Mouse (Mus musculus) frontal cortex, adult (tissue): ENCODE results near the gene Manbal.
A peak's percentile ranks its signal among the peaks of the same experiment; 100 is the strongest.

Experiments used
- ATAC-seq: cut with Nextera tagmentation; 2 replicates; pipeline ENCODE4 v1.9.2; 2017; ENCODE audit warnings: mild to moderate bottlenecking, moderate library complexity, mixed read lengths; ENCODE audit not compliant: low TSS enrichment

Manbal gene

GRCm38 (mm10) chr2:157367184-157367893, at the start of gene Manbal:
Gene Manbal (plus strand): TSS chr2:157367594.
- ATAC-seq = peak; percentile 96

DNA sequence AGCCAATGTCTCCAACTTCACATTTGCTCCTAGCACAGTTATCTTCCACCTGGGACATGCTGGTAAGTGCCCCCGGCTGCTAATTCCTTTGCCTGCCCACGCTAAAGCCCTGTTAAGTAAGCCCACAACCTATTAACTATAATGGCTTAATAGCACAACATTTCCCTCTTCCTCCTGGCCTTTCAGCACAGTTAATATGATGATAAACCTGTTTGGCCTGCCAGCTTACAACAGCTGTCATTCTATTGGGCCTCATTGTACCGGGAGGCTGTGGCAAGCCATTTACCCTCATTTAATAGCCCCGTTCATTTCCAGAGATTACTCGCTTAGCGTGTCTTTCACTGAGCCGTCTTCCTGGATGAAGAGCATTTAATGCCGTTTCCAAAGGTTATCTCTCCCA, 47.3 kb upstream of the Manbal start:
- no peak for ATAC-seq

- no peak for ATAC-seq
Observed at GRCm38 (mm10) chr2:157320886-157321285, 46.5 kb upstream of the Manbal start.

GRCm38 (mm10) chr2:157322029-157322766, 45.2 kb upstream of the Manbal start:
- ATAC-seq = no peak

GRCm38 (mm10) chr2:157325238-157325637, 42.2 kb upstream of the Manbal start:
- no peak for ATAC-seq

DNA sequence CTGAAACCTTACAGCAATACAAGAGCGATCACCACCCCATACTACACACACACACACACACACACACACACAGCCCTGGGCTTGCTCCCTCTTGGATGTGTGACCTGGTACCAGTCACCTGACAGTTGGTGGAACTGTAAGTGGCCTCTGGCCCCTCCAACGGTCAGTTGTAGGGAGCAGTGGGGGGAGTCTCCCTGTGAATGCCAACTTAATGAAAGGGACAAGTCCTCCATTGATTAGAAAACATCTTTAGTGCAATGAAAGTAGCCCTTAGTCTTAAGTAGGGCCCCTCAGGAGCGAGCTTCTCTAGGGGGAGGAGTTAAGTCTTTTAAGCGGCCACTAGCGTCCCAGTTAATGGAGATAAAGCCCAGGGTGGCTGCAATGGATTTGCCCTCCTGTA, 39.3 kb upstream of the Manbal start:
- no peak for ATAC-seq

DNA sequence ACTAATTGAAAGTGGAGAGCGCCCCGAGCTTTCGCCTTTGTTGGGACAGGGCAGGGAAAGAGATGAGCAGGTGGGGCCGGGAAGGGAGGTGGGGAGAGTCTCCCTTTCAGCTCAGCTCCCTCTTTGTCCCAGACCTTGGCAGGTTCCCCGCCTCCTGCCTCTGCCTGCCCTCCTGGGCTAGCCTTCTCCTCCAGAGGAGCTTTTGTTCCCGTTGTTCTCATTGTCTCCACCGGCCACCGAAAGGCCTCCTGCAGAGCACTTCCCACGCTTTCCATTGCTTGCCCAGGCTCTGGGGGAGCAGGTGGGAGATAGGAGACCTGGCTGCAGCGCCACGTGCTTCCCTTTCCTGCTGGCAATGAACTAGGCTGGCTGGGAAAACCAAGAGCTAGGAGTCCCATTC, 38.8 kb upstream of the Manbal start:
- ATAC-seq = no peak

GRCm38 (mm10) chr2:157332059-157332458, 35.3 kb upstream of the Manbal start:
- ATAC-seq = no peak

DNA sequence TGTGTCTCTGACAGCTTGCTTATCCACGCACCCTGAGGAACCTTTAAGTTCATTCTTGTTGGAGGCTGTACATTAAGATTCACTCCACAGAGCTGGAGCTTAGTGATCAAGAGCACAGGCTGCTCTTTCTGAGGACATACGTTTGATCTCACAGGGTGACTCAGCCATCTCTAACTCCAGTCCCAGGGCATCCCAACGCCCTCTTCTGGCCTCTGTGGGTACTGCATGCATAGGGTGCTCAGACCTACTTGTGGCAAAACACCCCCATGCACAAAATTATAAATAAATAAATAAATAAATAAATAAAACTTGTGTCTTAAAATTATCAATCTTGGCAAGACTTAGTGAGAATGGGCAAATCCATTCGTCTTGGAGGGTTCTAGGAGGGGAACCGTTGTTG, 28.7 kb upstream of the Manbal start:
- peak; percentile 41; the same call in 1 of the 2 replicates for ATAC-seq

DNA sequence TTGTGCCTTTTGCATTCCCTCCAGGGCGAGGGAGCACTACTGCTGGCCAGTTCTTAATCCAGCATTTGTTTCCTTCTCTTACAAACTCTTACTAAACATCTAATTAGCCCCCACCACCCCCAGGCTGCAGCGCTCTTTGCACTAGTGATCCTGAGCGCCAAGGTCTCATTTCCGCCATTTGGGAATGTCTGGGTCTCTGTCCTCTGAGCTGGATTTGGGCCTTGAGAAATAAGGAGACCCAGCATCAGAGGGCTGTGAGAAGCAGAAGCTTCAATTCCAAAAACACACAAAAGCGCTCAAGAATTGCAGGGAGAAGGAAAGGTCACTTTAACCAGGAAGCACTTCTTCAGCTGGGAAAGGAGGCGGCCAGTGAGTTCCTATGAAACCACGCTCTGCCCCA, 27.9 kb upstream of the Manbal start:
- ATAC-seq = no peak

DNA sequence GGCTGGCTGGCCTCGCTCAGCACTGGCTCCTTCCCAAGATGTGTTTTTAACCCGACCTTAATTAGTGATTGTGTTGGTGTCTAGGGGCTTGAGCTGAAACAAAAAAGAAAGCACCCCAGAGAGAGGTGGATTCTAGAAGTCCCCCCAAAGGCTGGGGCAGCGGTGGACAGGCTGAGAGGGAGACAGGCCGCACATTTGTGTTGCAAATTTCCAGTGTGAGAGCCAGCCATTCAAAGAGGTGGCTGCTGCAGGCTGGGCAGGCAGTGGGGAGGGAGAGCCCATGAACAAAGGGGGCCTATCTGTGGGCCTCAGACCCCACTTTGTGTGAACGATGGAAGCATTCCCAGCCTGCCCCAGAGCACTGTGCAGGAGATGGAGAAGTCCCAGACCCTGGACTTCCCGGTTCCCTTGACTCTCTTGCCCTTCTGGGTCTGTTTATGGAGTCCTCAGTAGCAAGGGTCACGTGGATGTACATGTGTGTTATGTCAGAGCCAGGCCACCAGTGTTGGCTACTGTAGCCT, 27.1 kb upstream of the Manbal start:
- peak; percentile 63 for ATAC-seq

DNA sequence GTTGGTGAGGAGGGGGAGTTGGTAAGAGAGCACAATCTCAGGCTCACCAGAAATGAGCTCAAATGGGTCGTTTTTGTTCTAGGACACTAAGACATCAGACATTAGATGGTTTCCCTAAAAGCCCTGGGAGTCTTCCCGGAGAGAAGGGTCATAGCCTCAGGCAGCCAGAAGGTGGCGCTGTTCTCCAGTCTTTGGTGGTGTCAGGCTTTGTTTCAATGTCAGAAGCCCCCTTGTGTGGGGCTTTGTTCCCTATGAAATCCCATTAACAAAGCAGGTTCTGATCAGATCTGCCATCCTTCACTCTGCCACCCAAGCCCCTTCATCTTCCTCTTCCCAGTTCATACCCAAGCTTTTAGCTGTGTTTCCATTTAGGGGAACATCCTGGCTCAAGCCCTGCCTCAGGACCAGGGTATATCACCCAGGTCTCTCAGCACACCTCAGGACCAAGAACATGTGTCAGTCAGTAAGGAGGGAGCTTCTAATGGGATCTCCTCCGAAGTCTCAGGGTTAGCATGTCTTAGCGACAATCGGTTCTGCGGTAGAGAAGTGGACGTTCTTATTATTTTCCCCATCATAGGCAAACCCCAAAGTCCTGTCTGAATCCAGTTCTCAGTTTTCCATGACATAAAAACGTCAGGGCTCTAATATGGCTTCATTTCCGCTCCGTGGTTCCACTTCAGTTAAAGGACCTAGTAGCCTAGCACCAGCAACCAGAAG, 25.7 kb upstream of the Manbal start:
- ATAC-seq = peak; percentile 22; the same call in 1 of the 2 replicates

GRCm38 (mm10) chr2:157342328-157342926, 25.0 kb upstream of the Manbal start:
- ATAC-seq = no peak

DNA sequence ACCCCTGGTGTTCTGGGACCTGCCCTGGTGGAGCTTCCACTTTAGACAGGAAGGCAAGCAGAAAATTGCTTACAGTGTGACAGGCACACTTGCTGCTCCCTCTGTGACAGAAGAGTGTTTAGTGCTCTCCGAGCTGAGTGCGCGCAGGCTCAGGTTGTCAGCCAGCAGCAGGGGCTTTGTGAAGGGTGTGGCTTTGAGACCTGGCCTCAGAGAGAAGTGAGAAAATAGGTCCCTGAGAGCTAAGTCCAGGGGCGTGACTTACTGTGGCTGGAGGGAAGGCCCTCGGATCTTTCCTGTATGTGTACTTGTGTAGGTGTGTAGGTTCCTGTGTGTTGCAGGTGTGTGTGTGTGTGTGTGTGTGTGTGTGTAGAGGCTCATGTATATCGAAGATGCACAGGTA, 24.1 kb upstream of the Manbal start:
- no peak for ATAC-seq

DNA sequence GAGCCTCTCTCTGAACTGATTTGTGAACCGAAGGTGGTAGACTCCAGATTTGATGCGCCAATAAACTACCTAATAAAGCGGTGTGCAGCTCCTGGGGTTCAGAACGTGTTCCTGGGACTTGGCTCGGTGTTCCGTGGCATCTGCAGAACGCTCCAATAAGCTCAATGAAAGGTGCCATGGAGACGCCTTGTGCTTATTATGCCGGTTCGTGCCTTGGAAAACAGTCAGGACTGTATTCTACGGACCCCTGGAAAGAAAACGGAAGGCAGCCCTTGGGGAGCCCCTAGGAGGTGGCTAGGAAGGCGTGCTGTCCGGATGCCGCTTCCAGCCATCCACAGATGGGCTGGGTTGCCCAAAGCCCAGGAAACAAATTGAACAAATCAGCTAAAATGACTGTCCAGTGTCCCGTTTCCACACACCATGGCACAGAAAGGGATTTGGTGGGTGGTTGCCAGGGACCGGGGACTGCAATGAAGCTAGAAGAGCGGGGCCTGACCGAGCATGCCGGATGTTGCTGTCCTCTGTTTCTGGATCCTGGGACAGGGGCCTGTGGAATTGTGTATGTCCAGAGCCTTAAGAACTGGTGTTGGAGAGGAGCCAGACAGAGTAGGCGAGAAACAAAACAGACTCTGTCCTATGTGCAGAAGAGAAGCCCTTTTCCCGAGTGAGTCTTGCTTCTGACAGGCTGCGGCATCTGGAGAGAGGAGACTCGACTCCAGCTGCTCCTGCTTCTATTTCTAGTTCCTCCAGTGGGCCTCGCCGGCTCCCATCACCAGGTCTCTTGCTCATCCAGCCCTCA, 19.8 kb upstream of the Manbal start, which contains the start of gene Ghrh:
TSS of gene Ghrh (minus strand) at position 146 of the 799 bp plus-strand sequence.
- peak; percentile 64 for ATAC-seq

DNA sequence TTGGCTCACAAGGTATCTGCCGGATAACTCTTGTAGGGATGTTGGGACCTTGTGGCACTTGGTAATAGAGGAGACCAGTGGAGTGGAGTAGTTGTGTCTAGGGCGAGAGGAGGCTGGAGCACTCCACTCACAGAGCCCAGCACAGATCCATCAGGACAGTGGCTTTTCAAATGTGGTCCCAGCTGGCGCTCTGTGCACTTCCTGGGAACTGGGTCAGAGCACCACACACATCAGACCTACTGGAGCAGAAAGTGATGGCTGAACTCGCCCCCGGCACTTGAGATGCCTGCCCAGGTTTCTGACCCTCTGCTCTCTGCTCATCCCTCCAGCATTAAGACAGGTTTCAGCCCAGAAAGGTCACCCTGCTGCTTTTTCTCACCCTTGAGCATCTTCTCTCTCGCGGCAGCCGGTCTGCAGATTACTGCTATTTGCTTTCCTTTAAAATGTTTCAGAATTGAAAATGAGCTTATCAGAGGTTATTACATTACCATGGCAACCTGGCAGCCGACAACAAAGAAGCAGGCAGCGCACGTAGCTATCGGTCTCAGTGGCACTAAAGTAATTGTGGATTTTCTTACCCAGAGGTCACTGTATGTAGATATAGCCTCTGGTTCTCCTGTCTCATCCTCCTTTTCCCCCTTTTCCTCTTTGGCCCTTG, 18.1 kb upstream of the Manbal start:
- peak; percentile 48; the same call in 1 of the 2 replicates for ATAC-seq

DNA sequence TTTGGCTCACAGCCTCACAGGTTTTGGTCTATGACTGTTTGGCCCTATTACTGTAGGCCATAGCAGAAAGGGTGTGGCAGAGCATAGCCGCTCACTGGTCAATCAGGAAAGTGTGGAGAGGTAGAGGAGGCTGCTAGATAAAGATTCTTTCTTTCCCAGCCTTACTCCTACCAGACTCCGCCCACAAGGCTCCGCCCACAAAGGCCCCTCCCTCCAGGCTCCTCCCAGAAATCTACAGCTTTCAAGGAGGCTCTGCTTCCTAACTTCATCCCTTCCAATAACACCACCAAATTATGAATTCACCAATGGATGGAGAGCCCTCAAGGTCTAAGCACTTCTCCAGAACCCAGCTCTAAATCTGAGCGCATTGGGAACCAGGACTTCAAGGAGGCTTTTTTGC, 14.2 kb upstream of the Manbal start:
- ATAC-seq = no peak

- no peak for ATAC-seq
Observed at GRCm38 (mm10) chr2:157354106-157354505, 13.3 kb upstream of the Manbal start.

GRCm38 (mm10) chr2:157360028-157360427, 7.4 kb upstream of the Manbal start:
- no peak for ATAC-seq

GRCm38 (mm10) chr2:157363031-157363430, 4.4 kb upstream of the Manbal start:
- ATAC-seq = no peak

- ATAC-seq = no peak
Observed at GRCm38 (mm10) chr2:157366762-157367161, 632 bp upstream of the Manbal start.
